Mouse (Mus musculus): ENCODE measurements around the gene Gimap5. TPM values are rescaled to one million over a fixed set of nuclear protein-coding genes. Genes with fewer than 3 reads are reported as not detected.

Gene Gimap5
- polyA plus RNA-seq, 1 experiment from 2014 or later = 0.47 TPM

- DNase-seq (ENCODE audit: low spot score) = no peak
- Histone ChIP-seq H3K9me3 (no peaks in the 10 kb centered on the region), H3K4me1 (replicated peaks) (peaks cover 9% of the 10 kb centered on the region), H3K36me3 (no peaks in the 10 kb centered on the region), H3K4me3 (no peak overlapping the region), H3K27me3 (ENCODE audit: insufficient read depth, poor library complexity, severe bottlenecking) (no peaks in the 10 kb centered on the region), H3K27ac (no peak overlapping the region)
- 85% methylated on average over 8 of the region's 8 CpGs for WGBS
These were observed 22.5 kb upstream of the Gimap5 start for GRCm38 (mm10) chr6:48723468-48723867.

GRCm38 (mm10) chr6:48725476-48725875, 20.5 kb upstream of the Gimap5 start:
- no peak overlapping the region for H3K27ac ChIP-seq
- no peak for DNase-seq (ENCODE audit: low spot score)

GRCm38 (mm10) chr6:48727761-48728160, 18.2 kb upstream of the Gimap5 start:
- no peak for DNase-seq (ENCODE audit: low spot score)
- H3K27ac ChIP-seq = no peak overlapping the region
- no peaks in the 10 kb centered on the region for H3K36me3 ChIP-seq
- no peaks in the 10 kb centered on the region for H3K27me3 ChIP-seq (ENCODE audit: insufficient read depth, poor library complexity, severe bottlenecking)
- no peaks in the 10 kb centered on the region for H3K9me3 ChIP-seq
- 90% methylated on average over 5 of the region's 5 CpGs for WGBS
- no peak overlapping the region for H3K4me3 ChIP-seq
- peaks cover 9% of the 10 kb centered on the region; the same call in 1 of the 2 replicates for H3K4me1 ChIP-seq (replicated peaks)

More at GRCm38 (mm10) chr6:48725476-48725875, 20.5 kb upstream of the Gimap5 start:
- no peaks in the 10 kb centered on the region for H3K9me3 ChIP-seq
- H3K36me3 ChIP-seq = no peaks in the 10 kb centered on the region
- H3K27me3 ChIP-seq (ENCODE audit: insufficient read depth, poor library complexity, severe bottlenecking) = no peaks in the 10 kb centered on the region
- 0% methylated on average over 1 of the region's 1 CpGs for WGBS
- H3K4me1 ChIP-seq (replicated peaks) = peaks cover 9% of the 10 kb centered on the region; the same call in 1 of the 2 replicates
- no peak overlapping the region for H3K4me3 ChIP-seq

GRCm38 (mm10) chr6:48732864-48733304, 13.1 kb upstream of the Gimap5 start:
- WGBS = 66% methylated on average over 8 of the region's 8 CpGs
- H3K4me1 ChIP-seq (replicated peaks) = no peaks in the 10 kb centered on the region
- no peaks in the 10 kb centered on the region for H3K27me3 ChIP-seq (ENCODE audit: insufficient read depth, poor library complexity, severe bottlenecking)
- H3K9me3 ChIP-seq = no peaks in the 10 kb centered on the region
- H3K27ac ChIP-seq = no peak overlapping the region
- H3K4me3 ChIP-seq = no peak overlapping the region
- no peaks in the 10 kb centered on the region for H3K36me3 ChIP-seq
- no peak for DNase-seq (ENCODE audit: low spot score)

GRCm38 (mm10) chr6:48733660-48734059, 12.3 kb upstream of the Gimap5 start:
- WGBS = 86% methylated on average over 1 of the region's 1 CpGs
- DNase-seq (ENCODE audit: low spot score) = no peak
- no peaks in the 10 kb centered on the region for H3K4me1 ChIP-seq (replicated peaks)
- no peak overlapping the region for H3K27ac ChIP-seq
- H3K4me3 ChIP-seq = no peak overlapping the region
- no peaks in the 10 kb centered on the region for H3K27me3 ChIP-seq (ENCODE audit: insufficient read depth, poor library complexity, severe bottlenecking)
- H3K9me3 ChIP-seq = no peaks in the 10 kb centered on the region
- no peaks in the 10 kb centered on the region for H3K36me3 ChIP-seq

GRCm38 (mm10) chr6:48737053-48737452, 8.9 kb upstream of the Gimap5 start:
- WGBS = 83% methylated on average over 2 of the region's 2 CpGs
- H3K4me3 ChIP-seq = no peak overlapping the region
- H3K36me3 ChIP-seq = no peaks in the 10 kb centered on the region
- H3K4me1 ChIP-seq (replicated peaks) = peaks cover 10% of the 10 kb centered on the region
- peaks cover 19% of the 10 kb centered on the region for H3K27me3 ChIP-seq (ENCODE audit: insufficient read depth, poor library complexity, severe bottlenecking)
- no peaks in the 10 kb centered on the region for H3K9me3 ChIP-seq
- DNase-seq (ENCODE audit: low spot score) = no peak
- H3K27ac ChIP-seq = no peak overlapping the region

- 92% methylated on average over 5 of the region's 5 CpGs for WGBS
- no peaks in the 10 kb centered on the region for H3K9me3 ChIP-seq
- peaks cover 16% of the 10 kb centered on the region for H3K4me1 ChIP-seq (replicated peaks)
- no peaks in the 10 kb centered on the region for H3K36me3 ChIP-seq
- peaks cover 25% of the 10 kb centered on the region for H3K27me3 ChIP-seq (ENCODE audit: insufficient read depth, poor library complexity, severe bottlenecking)
- no peak overlapping the region for H3K4me3 ChIP-seq
- no peak for DNase-seq (ENCODE audit: low spot score)
- H3K27ac ChIP-seq = no peak overlapping the region
These were observed 8.3 kb upstream of the Gimap5 start for GRCm38 (mm10) chr6:48737688-48738087.

- Histone ChIP-seq H3K27ac (0 out of 2 replicates have a peak within 1 kb of the TSS, but pooled peaks have one; percentile 23), H3K36me3 (no peaks in the 10 kb centered on the region), H3K4me1 (replicated peaks) (peaks cover 23% of the 10 kb centered on the region), H3K4me3 (no peak within 1 kb of the TSS), H3K27me3 (ENCODE audit: insufficient read depth, poor library complexity, severe bottlenecking) (peaks cover 40% of the 10 kb centered on the region), H3K9me3 (no peaks in the 10 kb centered on the region)
- no peak for DNase-seq (ENCODE audit: low spot score)
- WGBS = 82% methylated on average over 15 of the region's 15 CpGs
These were observed 6.8 kb upstream of the Gimap5 start, which contains the start of gene Gimap1 for GRCm38 (mm10) chr6:48738961-48739779. TSS of gene Gimap1 (plus strand) at chr6:48739054.

GRCm38 (mm10) chr6:48739780-48740055, 6.3 kb upstream of the Gimap5 start:
- WGBS = 93% methylated on average over 3 of the region's 3 CpGs
- Histone ChIP-seq H3K4me1 (replicated peaks) (peaks cover 23% of the 10 kb centered on the region), H3K4me3 (no peak overlapping the region), H3K27ac (no peak overlapping the region), H3K27me3 (ENCODE audit: insufficient read depth, poor library complexity, severe bottlenecking) (peaks cover 42% of the 10 kb centered on the region), H3K9me3 (no peaks in the 10 kb centered on the region), H3K36me3 (no peaks in the 10 kb centered on the region)
- DNase-seq (ENCODE audit: low spot score) = no peak

- Histone ChIP-seq H3K36me3 (no peaks in the 10 kb centered on the region), H3K27ac (no peak overlapping the region), H3K9me3 (no peaks in the 10 kb centered on the region), H3K4me1 (replicated peaks) (peaks cover 23% of the 10 kb centered on the region), H3K27me3 (ENCODE audit: insufficient read depth, poor library complexity, severe bottlenecking) (peaks cover 47% of the 10 kb centered on the region), H3K4me3 (no peak overlapping the region)
- WGBS = 77% methylated on average over 3 of the region's 3 CpGs
- DNase-seq (ENCODE audit: low spot score) = no peak
These were observed 5.4 kb upstream of the Gimap5 start for GRCm38 (mm10) chr6:48740501-48741169.

- H3K4me3 ChIP-seq = no peak overlapping the region
- no peaks in the 10 kb centered on the region for H3K9me3 ChIP-seq
- peaks cover 53% of the 10 kb centered on the region for H3K27me3 ChIP-seq (ENCODE audit: insufficient read depth, poor library complexity, severe bottlenecking)
- no peaks in the 10 kb centered on the region for H3K36me3 ChIP-seq
- no peak overlapping the region for H3K27ac ChIP-seq
- H3K4me1 ChIP-seq (replicated peaks) = peaks cover 30% of the 10 kb centered on the region
- no peak for DNase-seq (ENCODE audit: low spot score)
- WGBS = 22% methylated on average over 3 of the region's 3 CpGs
These were observed 4.7 kb upstream of the Gimap5 start for GRCm38 (mm10) chr6:48741273-48741672.

- WGBS = 36% methylated on average over 9 of the region's 9 CpGs
- no peak for DNase-seq (ENCODE audit: low spot score)
- H3K9me3 ChIP-seq = no peaks in the 10 kb centered on the region
- no peak overlapping the region for H3K27ac ChIP-seq
- peaks cover 30% of the 10 kb centered on the region for H3K4me1 ChIP-seq (replicated peaks)
- H3K36me3 ChIP-seq = no peaks in the 10 kb centered on the region
- peak overlapping the region; percentile 64; the same call in 1 of the 2 replicates for H3K4me3 ChIP-seq
- H3K27me3 ChIP-seq (ENCODE audit: insufficient read depth, poor library complexity, severe bottlenecking) = peaks cover 53% of the 10 kb centered on the region
These were observed 4.2 kb upstream of the Gimap5 start for GRCm38 (mm10) chr6:48741711-48742206.

All from hindbrain, embryonic 10.5 days (tissue).